Mouse (Mus musculus): ENCODE measurements at regions not wholly inside any gene's neighbourhood (a gene's known extent, or its start where the extent isn't known, plus 50 kb on each side); places are given as distances from the start of the nearest gene placed in this dataset.

GRCm38 (mm10) chr9:73258640-73259039 lies 145.4 kb downstream of the Rsl24d1 start:
- no peaks in the 10 kb centered on the region for H3K9me3 ChIP-seq (replicated peaks; ENCODE audit: control insufficient read depth, insufficient read depth, low read length, poor library complexity, severe bottlenecking)
- H3K4me1 ChIP-seq (ENCODE audit: control insufficient read depth, insufficient read depth, low read length) = no peaks in the 10 kb centered on the region
- no peak overlapping the region for H3K27ac ChIP-seq (ENCODE audit: insufficient read depth, low read length)
- H3K9ac ChIP-seq (ENCODE audit: low read depth, poor library complexity, severe bottlenecking) = no peak overlapping the region
- no peak for TF ChIP-seq POLR2A (IDR thresholded peaks at IDR 0.05; ENCODE audit: insufficient read depth, low read length)
- TF ChIP-seq CTCF (IDR thresholded peaks at IDR 0.05; ENCODE audit: low read depth, low read length) = no peak
- TF ChIP-seq EP300 (IDR thresholded peaks at IDR 0.05; ENCODE audit: insufficient read depth, low read depth, low read length) = no peak
- H3K4me3 ChIP-seq (ENCODE audit: low read depth, low read length) = no peak overlapping the region
- no peaks in the 10 kb centered on the region for H3K36me3 ChIP-seq (ENCODE audit: control insufficient read depth, insufficient read depth, low read length, poor library complexity, severe bottlenecking)
- no peaks in the 10 kb centered on the region for H3K27me3 ChIP-seq (ENCODE audit: control insufficient read depth, insufficient read depth, low read length, poor library complexity, severe bottlenecking)

DNA sequence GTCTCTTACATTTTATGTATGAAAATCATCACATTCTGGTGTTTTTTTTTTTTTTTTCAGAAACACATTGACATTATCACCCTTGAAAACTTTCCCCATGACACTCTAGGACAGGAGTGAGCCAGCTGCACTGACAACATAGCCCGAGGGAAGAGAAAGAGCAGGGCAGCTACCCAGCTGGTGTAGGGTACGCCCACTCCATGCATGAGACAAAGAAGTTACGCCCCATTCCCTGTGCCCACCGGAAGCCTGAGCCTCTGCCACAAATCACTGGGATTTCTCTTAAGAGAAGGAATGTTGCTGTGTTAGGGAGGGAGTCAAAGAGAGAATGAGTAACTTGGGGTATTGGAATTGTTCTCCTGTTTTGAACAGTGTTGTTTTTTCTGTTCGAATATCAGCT lies 149.5 kb downstream of the Rsl24d1 start:
- no peak overlapping the region for H3K9ac ChIP-seq (ENCODE audit: low read depth, poor library complexity, severe bottlenecking)
- no peaks in the 10 kb centered on the region for H3K9me3 ChIP-seq (replicated peaks; ENCODE audit: control insufficient read depth, insufficient read depth, low read length, poor library complexity, severe bottlenecking)
- no peaks in the 10 kb centered on the region for H3K27me3 ChIP-seq (ENCODE audit: control insufficient read depth, insufficient read depth, low read length, poor library complexity, severe bottlenecking)
- H3K4me1 ChIP-seq (ENCODE audit: control insufficient read depth, insufficient read depth, low read length) = no peaks in the 10 kb centered on the region
- no peaks in the 10 kb centered on the region for H3K36me3 ChIP-seq (ENCODE audit: control insufficient read depth, insufficient read depth, low read length, poor library complexity, severe bottlenecking)
- H3K27ac ChIP-seq (ENCODE audit: insufficient read depth, low read length) = no peak overlapping the region
- no peak overlapping the region for H3K4me3 ChIP-seq (ENCODE audit: low read depth, low read length)
- no peak for TF ChIP-seq EP300 (IDR thresholded peaks at IDR 0.05; ENCODE audit: insufficient read depth, low read depth, low read length)

GRCm38 (mm10) chr9:73270249-73270648 lies 157.0 kb downstream of the Rsl24d1 start:
- H3K36me3 ChIP-seq (ENCODE audit: control insufficient read depth, insufficient read depth, low read length, poor library complexity, severe bottlenecking) = no peaks in the 10 kb centered on the region
- TF ChIP-seq EP300 (IDR thresholded peaks at IDR 0.05; ENCODE audit: insufficient read depth, low read depth, low read length) (no peak), CTCF (IDR thresholded peaks at IDR 0.05; ENCODE audit: low read depth, low read length) (no peak), POLR2A (IDR thresholded peaks at IDR 0.05; ENCODE audit: insufficient read depth, low read length) (no peak)
- H3K9me3 ChIP-seq (replicated peaks; ENCODE audit: control insufficient read depth, insufficient read depth, low read length, poor library complexity, severe bottlenecking) = no peaks in the 10 kb centered on the region
- no peaks in the 10 kb centered on the region; the same call in 1 of the 2 replicates for H3K27me3 ChIP-seq (ENCODE audit: control insufficient read depth, insufficient read depth, low read length, poor library complexity, severe bottlenecking)
- no peaks in the 10 kb centered on the region for H3K4me1 ChIP-seq (ENCODE audit: control insufficient read depth, insufficient read depth, low read length)
- H3K4me3 ChIP-seq (ENCODE audit: low read depth, low read length) = no peak overlapping the region
- no peak overlapping the region for H3K27ac ChIP-seq (ENCODE audit: insufficient read depth, low read length)
- H3K9ac ChIP-seq (ENCODE audit: low read depth, poor library complexity, severe bottlenecking) = no peak overlapping the region

- no peak overlapping the region for H3K27ac ChIP-seq (ENCODE audit: insufficient read depth, low read length)
- no peak overlapping the region for H3K4me3 ChIP-seq (ENCODE audit: low read depth, low read length)
- H3K4me1 ChIP-seq (ENCODE audit: control insufficient read depth, insufficient read depth, low read length) = no peaks in the 10 kb centered on the region
- no peak overlapping the region for H3K9ac ChIP-seq (ENCODE audit: low read depth, poor library complexity, severe bottlenecking)
- TF ChIP-seq POLR2A (IDR thresholded peaks at IDR 0.05; ENCODE audit: insufficient read depth, low read length) (no peak), EP300 (IDR thresholded peaks at IDR 0.05; ENCODE audit: insufficient read depth, low read depth, low read length) (no peak), CTCF (IDR thresholded peaks at IDR 0.05; ENCODE audit: low read depth, low read length) (no peak)
- H3K36me3 ChIP-seq (ENCODE audit: control insufficient read depth, insufficient read depth, low read length, poor library complexity, severe bottlenecking) = no peaks in the 10 kb centered on the region
- no peaks in the 10 kb centered on the region; the same call in 1 of the 2 replicates for H3K27me3 ChIP-seq (ENCODE audit: control insufficient read depth, insufficient read depth, low read length, poor library complexity, severe bottlenecking)
- H3K9me3 ChIP-seq (replicated peaks; ENCODE audit: control insufficient read depth, insufficient read depth, low read length, poor library complexity, severe bottlenecking) = no peaks in the 10 kb centered on the region
Observed at GRCm38 (mm10) chr9:73272614-73273013, 159.4 kb downstream of the Rsl24d1 start.

DNA sequence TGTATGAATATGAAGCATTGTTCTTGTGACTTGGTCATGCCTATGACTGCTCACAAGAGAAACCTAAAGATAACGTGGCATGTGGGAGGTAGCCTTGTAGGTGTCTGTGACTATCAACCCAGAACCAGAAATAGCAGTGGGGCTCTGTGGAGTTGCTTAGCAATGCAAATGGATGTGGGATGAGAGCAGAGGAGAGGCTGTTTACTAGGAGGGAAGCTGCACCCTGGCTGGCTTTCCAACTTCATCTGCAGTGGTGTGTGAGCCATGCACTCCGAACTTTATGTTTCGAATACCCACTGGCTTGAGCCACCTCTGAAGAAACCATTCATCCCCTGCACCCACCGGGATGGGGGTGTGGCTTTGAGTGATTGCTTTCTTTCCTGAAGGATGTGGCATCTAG lies 160.5 kb downstream of the Rsl24d1 start:
- H3K27me3 ChIP-seq (ENCODE audit: control insufficient read depth, insufficient read depth, low read length, poor library complexity, severe bottlenecking) = no peaks in the 10 kb centered on the region; the same call in 1 of the 2 replicates
- H3K27ac ChIP-seq (ENCODE audit: insufficient read depth, low read length) = no peak overlapping the region
- no peaks in the 10 kb centered on the region for H3K4me1 ChIP-seq (ENCODE audit: control insufficient read depth, insufficient read depth, low read length)
- no peaks in the 10 kb centered on the region for H3K9me3 ChIP-seq (replicated peaks; ENCODE audit: control insufficient read depth, insufficient read depth, low read length, poor library complexity, severe bottlenecking)
- no peak overlapping the region for H3K9ac ChIP-seq (ENCODE audit: low read depth, poor library complexity, severe bottlenecking)
- TF ChIP-seq CTCF (IDR thresholded peaks at IDR 0.05; ENCODE audit: low read depth, low read length) = no peak
- TF ChIP-seq POLR2A (IDR thresholded peaks at IDR 0.05; ENCODE audit: insufficient read depth, low read length) = no peak
- no peak for TF ChIP-seq EP300 (IDR thresholded peaks at IDR 0.05; ENCODE audit: insufficient read depth, low read depth, low read length)
- H3K36me3 ChIP-seq (ENCODE audit: control insufficient read depth, insufficient read depth, low read length, poor library complexity, severe bottlenecking) = no peaks in the 10 kb centered on the region
- no peak overlapping the region for H3K4me3 ChIP-seq (ENCODE audit: low read depth, low read length)

DNA sequence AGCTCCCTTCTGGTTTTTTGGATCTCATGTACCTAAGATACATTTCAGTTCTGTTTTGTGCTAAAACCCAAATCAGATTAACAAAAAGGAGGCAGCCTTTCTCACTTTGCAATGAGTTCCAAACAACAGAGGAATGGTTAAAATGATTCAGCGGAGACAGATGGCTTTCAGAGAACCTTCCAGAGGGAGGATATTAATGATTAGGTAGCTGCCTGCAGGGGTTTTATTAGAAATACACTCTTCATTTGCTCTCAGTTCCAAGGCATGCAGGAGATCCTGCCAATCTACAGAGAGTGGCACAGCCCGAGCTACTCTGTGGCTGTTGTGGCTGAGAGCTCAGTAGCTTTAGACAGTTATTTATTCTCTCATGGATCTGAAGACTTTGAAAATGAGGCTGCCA lies 162.4 kb downstream of the Rsl24d1 start:
- Histone ChIP-seq H3K27me3 (ENCODE audit: control insufficient read depth, insufficient read depth, low read length, poor library complexity, severe bottlenecking) (no peaks in the 10 kb centered on the region; the same call in 1 of the 2 replicates), H3K27ac (ENCODE audit: insufficient read depth, low read length) (no peak overlapping the region), H3K9ac (ENCODE audit: low read depth, poor library complexity, severe bottlenecking) (no peak overlapping the region), H3K4me1 (ENCODE audit: control insufficient read depth, insufficient read depth, low read length) (no peaks in the 10 kb centered on the region), H3K9me3 (replicated peaks; ENCODE audit: control insufficient read depth, insufficient read depth, low read length, poor library complexity, severe bottlenecking) (no peaks in the 10 kb centered on the region), H3K36me3 (ENCODE audit: control insufficient read depth, insufficient read depth, low read length, poor library complexity, severe bottlenecking) (no peaks in the 10 kb centered on the region), H3K4me3 (ENCODE audit: low read depth, low read length) (no peak overlapping the region)
- no peak for TF ChIP-seq CTCF (IDR thresholded peaks at IDR 0.05; ENCODE audit: low read depth, low read length)
- TF ChIP-seq EP300 (IDR thresholded peaks at IDR 0.05; ENCODE audit: insufficient read depth, low read depth, low read length) = no peak
- no peak for TF ChIP-seq POLR2A (IDR thresholded peaks at IDR 0.05; ENCODE audit: insufficient read depth, low read length)

Data from ES-Bruce4 (cell line).